Mouse (Mus musculus): ENCODE results near the gene Mapkap1.

DNA sequence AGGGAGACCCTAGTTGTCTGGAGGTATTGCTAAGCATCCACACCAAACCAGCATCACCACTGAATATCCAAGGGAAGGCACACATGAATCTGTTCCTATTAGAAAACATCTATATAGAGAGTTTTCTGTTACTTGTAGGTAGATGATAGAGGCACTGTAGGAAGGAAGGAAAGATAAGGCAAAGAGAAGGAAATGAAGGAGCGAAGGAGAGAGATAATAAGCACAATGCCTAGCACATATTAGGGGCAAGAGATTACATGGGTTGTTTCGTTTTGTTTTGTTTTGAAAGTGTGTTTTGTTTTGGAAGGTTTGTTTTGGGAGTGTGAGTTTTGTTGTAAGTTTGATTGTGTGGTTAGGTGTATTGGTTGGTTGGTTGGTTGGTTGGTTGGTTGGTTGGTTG, 27.6 kb upstream of the Mapkap1 start:
- TF ChIP-seq CTCF (IDR thresholded peaks at IDR 0.05; ENCODE audit: low read depth) (no peak), EP300 (optimal IDR thresholded peaks at IDR 0.05) (no peak)

All from stomach, postnatal 0 days (tissue).